Mouse (Mus musculus): ENCODE measurements around the gene Mycs. TPM values are rescaled to one million over a fixed set of nuclear protein-coding genes. Genes with fewer than 3 reads are reported as not detected.

Gene Mycs
- total RNA-seq (2014; rRNA removed) (not detected in 2 replicates), polyA plus RNA-seq (2015; fragmentation: Nextera tagmentation; extraction: Ambion mirVana) (0.08 TPM in 1 of 2 replicates, not detected in the other)

DNA sequence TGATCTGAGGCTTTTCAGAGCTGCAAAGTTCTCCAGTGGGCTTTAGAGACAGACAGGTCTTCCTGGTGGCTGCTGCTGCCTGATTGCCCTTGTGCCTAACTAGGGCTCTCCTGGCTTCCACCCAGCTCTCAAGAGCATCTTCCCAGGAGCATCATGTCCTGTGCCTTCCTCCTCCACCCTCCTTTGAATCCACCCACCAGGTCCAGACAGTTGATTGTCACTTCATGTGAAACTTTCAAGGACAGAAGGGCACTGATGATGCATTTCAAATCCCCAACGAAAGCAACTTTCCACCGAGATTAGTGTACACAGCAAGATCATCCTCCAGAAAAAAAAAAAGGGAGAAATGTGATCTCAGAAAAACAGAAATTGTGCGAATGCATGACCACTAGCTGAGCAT, at the start of gene Mycs:
Gene Mycs, minus strand, starts transcription at position 101 of the 400 bp plus-strand sequence.
- no peaks in the 10 kb centered on the region for H3K9me3 ChIP-seq (ENCODE audit: low read length)
- H3K4me1 ChIP-seq (ENCODE audit: insufficient read depth, low read length) = no peaks in the 10 kb centered on the region
- no peak within 1 kb of the TSS for H3K27ac ChIP-seq
- H3K9ac ChIP-seq (replicated peaks; ENCODE audit: low read length) = no peak within 1 kb of the TSS
- H3K36me3 ChIP-seq (ENCODE audit: insufficient read depth, low read length) = no peaks in the 10 kb centered on the region
- peak within 1 kb of the TSS; percentile 29 for H3K4me3 ChIP-seq (ENCODE audit: low read length)
- H3K4me2 ChIP-seq (ENCODE audit: low read depth, low read length) = peak within 1 kb of the TSS; percentile 46
- no peaks in the 10 kb centered on the region for H3K27me3 ChIP-seq (ENCODE audit: insufficient read depth, low read length)
- no peak for DNase-seq (ENCODE audit: low spot score)
- no peak for ATAC-seq
- no peak for TF ChIP-seq CTCF (IDR thresholded peaks at IDR 0.05; ENCODE audit: low read depth)
- 87% methylated on average over 3 of the region's 3 CpGs for WGBS

DNA sequence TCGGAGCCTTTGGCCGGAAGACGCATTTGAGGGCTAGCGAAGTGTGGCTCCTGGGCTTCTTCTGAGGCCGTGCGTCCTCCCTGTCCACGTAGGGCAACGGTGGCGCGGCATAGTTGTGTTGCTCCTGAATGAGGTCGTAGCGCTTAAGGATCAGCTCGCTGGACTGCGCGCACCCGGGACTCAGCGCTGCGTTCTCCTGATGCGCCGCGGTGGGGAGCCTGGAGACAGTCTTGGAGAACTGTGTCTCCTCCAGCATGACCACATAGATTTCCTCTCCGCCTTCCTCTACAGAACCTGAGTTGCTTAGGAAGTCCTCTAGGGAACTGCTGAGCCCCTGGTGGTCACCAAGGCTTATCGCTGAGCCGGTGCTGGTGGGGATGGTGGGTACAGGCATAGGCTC, 1.0 kb downstream of the Mycs start:
- H3K4me3 ChIP-seq (ENCODE audit: low read length) = peak overlapping the region; percentile 29
- no peaks in the 10 kb centered on the region for H3K9me3 ChIP-seq (ENCODE audit: low read length)
- WGBS = 30% methylated on average over 24 of the region's 24 CpGs
- H3K27me3 ChIP-seq (ENCODE audit: insufficient read depth, low read length) = no peaks in the 10 kb centered on the region
- H3K36me3 ChIP-seq (ENCODE audit: insufficient read depth, low read length) = no peaks in the 10 kb centered on the region
- no peak overlapping the region for H3K27ac ChIP-seq
- no peak overlapping the region for H3K9ac ChIP-seq (replicated peaks; ENCODE audit: low read length)
- 0 out of 2 replicates have a peak, but pooled peaks have one; percentile 6 for TF ChIP-seq CTCF (IDR thresholded peaks at IDR 0.05; ENCODE audit: low read depth)
- DNase-seq (ENCODE audit: low spot score) (peak; percentile 32), ATAC-seq (peak; percentile 76)
- no peaks in the 10 kb centered on the region for H3K4me1 ChIP-seq (ENCODE audit: insufficient read depth, low read length)
- peak overlapping the region; percentile 46 for H3K4me2 ChIP-seq (ENCODE audit: low read depth, low read length)

Other genes with a start within 250 kb of the Mycs start
- gene Btbd35f7, start 199.8 kb upstream of the Mycs start, total RNA-seq (2014; rRNA removed) = not detected in 2 replicates
- not detected in 2 replicates for gene Btbd35f7, start 199.8 kb upstream of the Mycs start, polyA plus RNA-seq (2015; fragmentation: Nextera tagmentation; extraction: Ambion mirVana)

Data from hindbrain, postnatal 0 days (tissue).